Mouse (Mus musculus) brain, embryonic 14.5 days (tissue): Measurements from ENCODE around the gene Olfr1501.
"Not testable (repeated sequence)": the region's sequence is repeated elsewhere in the genome, so short reads cannot be mapped to it uniquely, and the experiment has no call there.

Experiments
- CTCF ChIP-seq: fragments of 200-500 bp; IDR thresholded peaks from 2 replicates; pipeline ENCODE4 v1.5.1; 2012; ENCODE audit warnings: inconsistent platforms, mild to moderate bottlenecking, moderate library complexity, borderline replicate concordance; ENCODE audit not compliant: insufficient read depth, insufficient read length; ENCODE audit errors: extremely low read depth
- POLR2A ChIP-seq: fragments of 200-500 bp; IDR thresholded peaks from 2 replicates; pipeline ENCODE4 v1.6.1; 2012; ENCODE audit warnings: mild to moderate bottlenecking, inconsistent platforms, borderline replicate concordance; ENCODE audit not compliant: poor library complexity, insufficient read depth, insufficient read length, severe bottlenecking; ENCODE audit errors: extremely low read depth

DNA sequence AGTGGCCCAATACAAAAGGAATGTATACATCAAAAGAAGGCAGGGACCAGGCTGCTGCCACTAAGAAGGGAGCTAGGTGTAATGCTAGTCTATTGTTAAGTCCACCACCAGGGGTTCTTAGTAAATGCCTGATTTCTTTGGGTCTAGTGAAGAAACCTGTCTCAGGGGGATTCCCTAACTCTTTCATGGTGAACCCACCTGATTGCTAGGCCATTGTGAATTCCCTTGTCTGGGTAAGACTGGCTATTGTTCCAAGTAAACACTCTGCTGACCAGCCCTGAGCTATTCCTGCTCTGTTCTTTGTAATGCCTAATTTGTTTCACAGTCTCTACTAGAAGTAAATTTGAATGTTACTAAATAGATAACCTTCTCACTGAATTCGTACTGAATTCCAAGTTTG, 45.0 kb downstream of the Olfr1501 start:
- TF ChIP-seq CTCF, POLR2A: not testable (repeated sequence)
